Mouse (Mus musculus): ENCODE measurements around the gene Gprin2.

Gene Gprin2

DNA sequence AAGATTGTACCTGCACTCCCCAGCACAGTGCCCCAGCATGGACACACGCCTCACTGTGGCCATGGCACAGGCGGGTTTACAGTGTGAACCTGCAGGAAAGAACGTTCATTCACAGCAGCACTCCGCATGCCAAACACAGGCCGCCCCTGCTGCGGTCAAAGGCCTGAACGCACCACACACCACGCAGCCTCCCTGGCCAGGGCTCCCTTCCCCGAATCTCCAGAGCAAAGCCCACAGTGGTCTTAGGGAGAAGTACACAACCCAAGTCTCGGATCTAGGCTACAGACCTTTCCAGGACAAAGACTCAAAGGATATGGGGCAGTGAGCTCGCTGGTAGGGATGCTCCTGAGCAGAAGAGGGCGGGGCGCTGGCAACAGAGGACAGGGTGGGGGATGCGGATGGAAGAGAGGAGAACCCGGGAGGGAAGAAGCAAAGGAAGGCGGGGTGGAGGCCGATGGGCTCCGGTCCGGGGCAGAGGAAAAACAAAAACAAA, 669 bp downstream of the Gprin2 start:
- DNase-seq: peak; percentile 51

DNA sequence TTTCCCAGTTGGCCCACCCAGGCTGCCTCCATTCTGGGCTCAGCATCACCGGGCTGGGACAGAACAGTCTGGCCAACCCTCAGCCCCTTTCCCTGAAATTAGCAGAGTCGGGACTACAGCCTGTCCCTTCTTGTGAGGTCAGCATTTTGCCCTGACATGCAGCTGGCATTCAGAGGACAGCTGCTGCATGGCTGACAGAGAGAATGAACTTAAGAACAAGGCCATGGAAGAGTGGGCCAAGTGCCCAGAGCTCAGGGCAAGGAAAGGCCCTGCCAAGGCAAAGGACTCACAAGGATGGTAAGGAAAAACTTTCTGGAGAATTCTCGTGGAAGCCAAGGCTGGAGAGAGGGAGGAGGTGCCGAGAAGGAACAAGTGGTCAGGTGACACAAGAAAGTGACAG, 4.7 kb downstream of the Gprin2 start:
- no peak for DNase-seq

GRCm38 (mm10) chr14:34195466-34195865, 6.0 kb downstream of the Gprin2 start:
- peak; percentile 26 for DNase-seq

GRCm38 (mm10) chr14:34193879-34194278, 7.6 kb downstream of the Gprin2 start:
- DNase-seq: no peak

- DNase-seq: no peak
These were observed 11.1 kb downstream of the Gprin2 start for GRCm38 (mm10) chr14:34190361-34190760.

DNA sequence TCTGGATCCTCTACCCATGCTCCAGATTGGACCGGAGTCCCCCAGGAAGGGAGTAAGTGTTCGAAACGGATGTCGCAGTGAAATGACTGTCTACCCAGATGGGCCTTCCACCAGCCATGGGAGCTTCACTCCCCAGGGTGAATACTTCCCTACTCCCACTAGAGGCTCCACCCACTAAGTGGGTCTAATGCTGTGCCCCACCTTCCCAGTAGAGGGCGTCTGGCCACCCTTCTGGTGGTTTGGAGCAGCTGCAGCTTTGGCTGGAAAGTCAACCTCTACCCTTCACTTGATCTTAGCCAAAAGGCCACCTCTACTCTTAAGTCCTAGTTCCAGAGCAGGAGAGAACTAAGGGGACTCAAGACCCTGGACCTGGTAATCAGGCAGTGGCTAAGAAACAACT, 12.8 kb downstream of the Gprin2 start:
- no peak for DNase-seq

DNA sequence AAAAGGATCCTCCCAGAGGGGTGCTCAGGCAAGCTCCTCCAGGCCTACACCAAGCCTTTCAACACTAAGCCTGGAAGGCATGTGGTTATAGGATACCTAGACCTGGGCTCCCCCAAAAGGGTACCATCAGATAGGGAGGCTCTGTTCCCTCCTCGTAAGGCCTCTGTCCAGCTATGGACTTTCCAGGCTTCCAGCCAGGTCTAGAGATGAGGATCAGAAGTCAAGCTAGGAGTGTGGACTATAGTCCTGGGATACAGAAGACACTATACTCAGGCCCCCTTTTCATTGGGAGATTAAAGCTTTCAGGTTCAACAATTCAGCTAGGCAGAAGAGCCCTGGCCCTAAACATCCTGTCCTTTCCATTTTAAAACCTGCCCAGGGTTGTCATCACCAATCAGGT, 18.4 kb downstream of the Gprin2 start:
- no peak for DNase-seq

GRCm38 (mm10) chr14:34179351-34179750, 22.1 kb downstream of the Gprin2 start:
- no peak for DNase-seq

DNA sequence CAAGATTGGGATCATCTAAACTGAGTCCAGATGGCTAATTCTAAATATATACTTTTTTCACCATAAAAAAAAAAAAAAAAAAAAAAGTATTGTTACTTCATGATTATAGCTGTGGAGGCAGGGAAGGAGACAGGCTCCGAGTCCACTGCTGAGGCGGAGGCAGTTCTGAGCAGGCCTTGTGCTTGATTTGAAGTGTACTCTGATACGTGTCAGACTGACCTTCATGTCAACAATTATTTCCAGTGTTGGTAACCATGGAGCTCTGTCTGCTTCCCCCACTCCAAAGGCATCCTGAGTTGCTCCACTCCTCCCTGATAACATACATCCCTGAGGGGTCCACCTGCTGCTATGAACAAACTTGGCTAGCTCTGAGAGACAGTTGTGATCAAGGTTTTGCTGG, 30.3 kb downstream of the Gprin2 start:
- no peak for DNase-seq

DNA sequence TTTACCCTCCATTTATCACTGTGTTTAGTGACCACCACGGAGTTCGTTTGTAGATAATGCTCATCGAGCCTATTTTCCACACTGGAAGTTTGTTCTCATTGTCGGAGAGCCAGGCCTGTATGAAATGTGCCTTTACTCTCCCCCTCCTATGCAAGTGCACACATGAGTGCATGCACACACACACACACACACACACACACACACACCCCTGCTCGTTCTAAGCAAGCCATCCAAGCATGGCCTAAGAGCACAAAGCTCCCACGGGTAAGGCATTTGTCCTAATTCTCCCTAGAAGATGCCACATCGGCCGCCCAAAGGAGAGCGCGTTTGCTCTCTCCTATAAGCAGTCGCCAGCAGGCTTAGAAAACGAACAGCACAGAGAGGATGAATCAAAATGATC, 45.7 kb downstream of the Gprin2 start:
- no peak for DNase-seq

DNA sequence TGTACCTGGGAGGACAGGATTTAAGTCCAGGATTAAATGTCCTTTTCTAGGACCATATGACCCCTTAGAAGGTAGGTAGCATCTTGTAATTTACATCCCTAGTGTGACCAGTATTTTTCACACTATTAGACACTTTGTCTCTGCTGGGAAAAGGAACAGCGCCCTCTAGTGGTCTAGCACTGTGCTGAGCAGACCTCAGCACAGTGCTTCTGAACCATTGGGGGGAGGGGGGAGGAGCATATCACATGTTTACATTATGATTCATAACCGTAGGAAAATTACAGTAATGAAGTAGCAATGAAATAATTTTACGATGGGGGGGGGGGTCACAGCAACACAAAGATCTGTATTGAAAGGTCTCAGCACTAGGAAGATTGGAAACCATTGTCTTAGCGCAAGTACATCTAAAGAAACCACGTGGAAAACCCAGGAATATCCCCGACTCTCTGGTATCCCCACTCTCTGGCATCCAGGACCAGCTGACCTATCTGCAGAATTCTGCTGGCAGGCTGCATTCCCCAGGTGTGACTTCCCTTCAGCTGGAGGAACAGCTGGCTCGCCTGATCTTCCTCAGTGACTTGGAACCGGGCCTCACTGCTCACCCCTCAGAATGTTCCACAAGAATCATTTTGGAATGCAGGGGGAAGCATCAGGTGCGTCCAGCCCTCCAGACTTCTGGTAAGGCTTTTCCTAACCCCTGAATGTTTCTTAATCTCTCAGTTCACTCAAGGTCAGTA, 46.7 kb downstream of the Gprin2 start:
- peak; percentile 36 for DNase-seq

DNA sequence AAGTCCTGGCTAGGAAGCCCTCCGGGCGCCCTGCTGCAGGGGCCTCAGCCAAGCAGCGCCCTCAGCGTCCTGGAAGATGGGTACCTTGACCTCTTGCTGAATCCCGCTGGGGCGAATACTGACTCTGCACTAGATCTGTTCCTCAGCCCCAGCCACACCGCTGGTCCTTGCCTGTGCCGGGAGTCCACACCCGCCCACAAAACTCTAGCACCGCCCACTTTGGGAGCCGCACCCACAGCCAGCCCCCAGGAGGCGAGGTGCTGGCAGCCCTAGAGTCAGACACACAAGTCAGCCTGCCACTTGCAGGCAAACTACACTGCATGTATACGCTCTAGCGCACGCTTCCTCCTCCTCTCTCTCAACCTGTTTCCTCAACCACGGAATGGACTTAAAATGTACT, 49.1 kb downstream of the Gprin2 start, which contains the start of gene Npy4r:
Npy4r (minus strand) TSS at position 148 of the 400 bp plus-strand sequence.
- no peak for DNase-seq

DNA sequence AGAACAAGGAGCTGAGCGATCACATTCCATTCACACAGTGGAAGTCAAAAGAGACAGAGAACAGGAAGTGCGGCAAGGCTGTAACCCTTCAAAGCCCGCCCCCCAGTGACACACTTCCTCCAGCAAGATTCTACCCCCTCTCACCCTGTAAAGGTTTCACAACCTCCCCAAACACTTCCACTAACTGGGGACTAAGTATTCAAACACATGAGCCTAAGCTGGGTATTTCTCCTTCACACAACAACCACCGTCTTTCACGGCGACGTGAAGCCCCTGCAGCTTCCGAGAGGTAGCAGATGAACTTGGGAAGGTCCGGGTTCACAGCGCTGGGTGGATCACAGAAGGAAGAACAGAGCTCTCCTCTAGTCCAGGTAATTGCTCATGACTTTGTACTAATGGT, 58.5 kb downstream of the Gprin2 start:
- no peak for DNase-seq

GRCm38 (mm10) chr14:34142316-34142715, 59.1 kb downstream of the Gprin2 start:
- DNase-seq: no peak

DNA sequence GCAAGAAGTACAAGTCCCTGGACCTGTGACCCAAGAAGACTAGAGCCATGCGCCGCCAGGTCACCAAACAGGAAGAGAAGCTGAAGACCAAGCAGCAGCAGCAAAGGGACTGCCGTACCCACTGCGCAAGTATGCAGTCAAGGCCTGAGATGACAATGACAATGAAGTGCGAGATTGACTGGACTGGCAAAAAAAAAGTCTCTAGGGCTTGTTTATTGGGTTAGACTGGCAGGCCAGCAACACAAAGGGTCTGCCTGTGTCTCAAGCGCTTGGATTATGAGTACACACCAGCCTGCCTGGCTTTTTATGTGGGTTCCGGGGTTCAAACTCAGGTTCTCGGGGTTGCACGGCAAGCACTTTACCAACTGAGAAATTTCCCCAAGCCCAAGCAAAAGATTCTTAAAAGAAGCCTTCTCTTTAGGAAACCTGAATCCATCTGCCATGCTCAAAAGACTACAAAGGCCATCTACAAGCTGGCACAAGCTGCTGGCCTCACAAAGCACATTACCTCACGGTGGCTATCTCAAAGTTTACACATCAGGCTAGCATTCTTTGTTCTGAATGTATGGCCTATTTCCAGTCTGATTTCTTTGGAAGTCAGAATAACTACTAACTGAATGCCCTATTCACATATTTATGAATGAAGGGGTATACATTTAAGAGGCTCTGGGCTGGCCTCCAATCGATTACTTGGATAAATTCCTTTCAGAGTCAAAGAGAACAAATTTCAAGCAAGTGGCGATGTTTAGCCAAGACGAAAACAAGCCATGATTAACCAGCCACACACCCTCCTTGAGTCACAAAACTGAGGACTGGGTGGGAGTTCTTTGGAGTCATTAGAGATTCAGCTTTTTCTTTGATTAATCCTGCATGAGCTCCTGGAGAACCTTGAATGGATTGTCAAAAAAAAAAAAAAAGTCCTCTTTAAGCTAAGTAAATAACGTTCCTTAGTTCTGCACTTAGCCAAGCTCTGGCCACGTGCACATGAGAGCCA, 61.5 kb downstream of the Gprin2 start:
- DNase-seq: no peak

Measured in cerebellum, adult 8-10 months (tissue).